Mouse (Mus musculus) embryo, embryonic 9.5 days (tissue): ENCODE data around the gene Tmprss12.
"Not testable (repeated sequence)": the region's sequence is repeated elsewhere in the genome, so short reads cannot be mapped to it uniquely, and the experiment has no call there.

Source experiments
- DNase-seq: peaks from one replicate; pipeline ENCODE4 v3.0.0-alpha.2; 2017; ENCODE audit errors: extremely low spot score

Tmprss12 gene

GRCm38 (mm10) chr15:100273791-100274308 lies 6.8 kb upstream of the Tmprss12 start:
- not testable (repeated sequence) for DNase-seq

DNA sequence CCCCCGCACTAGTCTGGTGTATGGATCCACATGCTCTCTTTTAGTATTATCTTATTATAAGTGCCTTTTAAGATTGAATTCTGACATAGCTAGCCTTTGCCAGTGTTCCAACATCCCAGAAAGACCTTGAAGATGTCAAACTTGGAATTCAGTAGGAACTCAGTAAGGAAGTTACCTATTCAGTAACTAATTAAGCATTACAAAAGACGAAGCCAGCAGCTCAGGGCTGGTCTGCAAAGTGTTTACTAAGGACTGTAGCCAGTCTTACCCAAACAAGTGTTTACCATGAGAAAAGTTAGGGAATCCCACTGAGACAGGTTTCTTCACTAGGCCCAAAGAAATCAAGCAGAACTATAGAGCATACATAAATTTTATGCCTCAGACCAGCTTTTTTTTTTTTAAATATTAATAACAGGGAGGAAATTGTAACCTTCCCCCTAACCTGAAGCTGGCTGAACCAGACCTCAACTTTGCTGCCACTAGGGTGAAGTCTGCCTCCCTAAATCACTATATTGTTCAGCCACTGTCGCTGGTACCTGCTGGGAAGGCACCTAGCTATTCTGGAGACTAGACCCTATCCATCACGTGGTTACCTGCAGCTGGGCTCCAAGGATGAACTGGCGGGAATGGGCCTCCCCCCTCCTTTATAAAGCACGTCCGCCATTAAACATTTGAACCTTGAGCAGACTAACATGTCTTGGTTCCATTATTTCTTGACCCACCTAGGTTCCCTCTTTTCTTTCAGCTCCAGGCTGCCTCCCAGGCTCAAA lies 5.7 kb upstream of the Tmprss12 start:
- no peak for DNase-seq

DNA sequence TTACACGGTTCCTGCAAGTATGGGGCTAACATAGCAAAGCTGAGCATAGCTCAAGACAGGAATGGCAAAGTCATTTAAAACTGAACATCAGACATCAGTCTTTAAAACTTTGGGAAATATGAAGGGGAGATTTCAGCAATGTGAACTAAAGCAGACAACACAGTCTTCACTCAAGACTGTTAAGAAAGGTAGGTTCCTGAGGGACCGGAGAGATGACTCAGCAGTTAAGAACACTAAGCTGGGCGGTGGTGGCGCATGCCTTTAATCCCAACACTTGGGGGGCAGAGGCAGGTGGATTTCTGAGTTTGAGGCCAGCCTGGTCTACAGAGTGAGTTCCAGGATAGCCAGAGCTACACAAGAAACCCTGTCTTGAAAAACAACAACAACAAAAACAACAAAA lies 4.2 kb upstream of the Tmprss12 start:
- no peak for DNase-seq

- DNase-seq = no peak
Observed at GRCm38 (mm10) chr15:100277586-100277985, 3.1 kb upstream of the Tmprss12 start.

DNA sequence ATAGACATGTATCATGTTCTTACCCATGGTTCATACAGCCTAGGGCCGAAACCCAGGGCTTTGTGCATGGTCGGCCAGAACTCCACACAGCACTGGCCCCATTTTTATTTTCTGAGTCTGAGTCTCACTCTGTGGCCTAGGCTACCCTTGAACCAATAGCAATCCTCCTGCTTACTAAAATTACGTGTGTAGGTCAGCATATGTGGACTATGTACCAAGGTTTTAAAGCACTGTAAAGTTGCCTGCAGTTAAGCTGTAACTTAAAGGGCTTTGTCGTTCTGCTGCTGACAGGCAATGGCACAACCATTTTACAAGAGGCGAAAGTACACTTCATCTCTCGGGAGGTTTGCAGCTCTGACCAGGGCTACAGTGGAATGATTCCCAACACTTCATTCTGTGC lies 8.3 kb downstream of the Tmprss12 start:
- no peak for DNase-seq

GRCm38 (mm10) chr15:100290858-100291257 lies 10.2 kb downstream of the Tmprss12 start:
- DNase-seq = no peak

DNA sequence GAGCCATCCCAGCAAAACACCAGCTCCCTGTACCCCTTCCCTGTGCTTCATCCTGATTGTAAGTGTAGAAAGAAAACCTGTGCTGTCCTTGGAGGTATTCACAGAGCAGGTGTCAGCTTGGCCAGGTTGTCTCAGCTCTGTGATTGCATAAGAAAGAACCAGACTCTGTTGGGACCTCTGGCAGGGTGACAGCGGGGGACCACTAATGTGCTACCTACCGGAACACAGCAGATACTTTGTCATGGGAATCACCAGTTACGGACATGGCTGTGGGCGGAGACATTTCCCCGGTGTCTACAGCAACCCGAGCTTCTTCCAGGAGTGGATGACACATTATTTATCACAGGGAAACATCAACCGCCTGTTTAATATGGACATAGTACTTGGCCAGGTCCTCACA lies 11.7 kb downstream of the Tmprss12 start:
- no peak for DNase-seq

- no peak for DNase-seq
Observed at GRCm38 (mm10) chr15:100297856-100298255, 17.2 kb downstream of the Tmprss12 start.

DNA sequence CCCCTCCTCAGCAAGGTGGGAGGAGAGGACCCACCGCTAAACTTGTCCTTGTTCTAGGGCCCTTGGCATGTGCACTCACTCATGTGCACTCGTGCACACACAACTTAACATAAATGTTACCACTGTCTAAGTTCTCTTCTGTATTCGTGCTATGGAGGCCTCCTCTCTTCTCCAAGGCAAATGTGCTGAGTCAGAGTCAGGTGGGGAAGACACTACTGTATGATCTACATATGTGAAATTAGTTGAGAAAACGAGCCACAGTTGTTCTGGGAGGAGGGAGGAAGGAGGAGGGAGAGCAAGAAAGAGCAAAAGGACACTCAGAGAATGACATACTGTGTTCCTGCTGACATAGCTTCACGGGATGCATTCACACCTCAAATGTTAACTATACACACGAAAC lies 19.9 kb downstream of the Tmprss12 start:
- no peak for DNase-seq

DNA sequence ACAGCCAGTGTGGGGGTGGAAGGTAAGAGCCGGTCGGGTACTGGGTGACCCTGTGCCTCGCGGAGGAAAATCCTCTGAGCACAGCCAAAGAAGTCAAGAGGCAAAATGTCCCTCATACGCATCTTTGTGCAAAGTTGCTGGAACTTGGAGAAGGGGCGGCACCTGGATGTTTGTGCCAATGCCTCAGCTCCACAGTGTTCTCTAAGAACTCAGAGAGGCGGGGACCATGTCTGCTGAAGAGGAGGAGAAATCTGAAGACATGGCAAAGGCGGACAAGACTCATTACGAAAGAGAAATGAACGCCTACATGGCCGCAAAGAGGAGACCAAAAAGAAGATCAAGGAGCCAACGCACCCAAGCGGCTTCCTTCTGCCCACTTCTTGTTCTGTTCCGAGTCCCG lies 20.9 kb downstream of the Tmprss12 start:
- no peak for DNase-seq

- DNase-seq = no peak
Observed at GRCm38 (mm10) chr15:100303428-100304018, 22.9 kb downstream of the Tmprss12 start.

DNA sequence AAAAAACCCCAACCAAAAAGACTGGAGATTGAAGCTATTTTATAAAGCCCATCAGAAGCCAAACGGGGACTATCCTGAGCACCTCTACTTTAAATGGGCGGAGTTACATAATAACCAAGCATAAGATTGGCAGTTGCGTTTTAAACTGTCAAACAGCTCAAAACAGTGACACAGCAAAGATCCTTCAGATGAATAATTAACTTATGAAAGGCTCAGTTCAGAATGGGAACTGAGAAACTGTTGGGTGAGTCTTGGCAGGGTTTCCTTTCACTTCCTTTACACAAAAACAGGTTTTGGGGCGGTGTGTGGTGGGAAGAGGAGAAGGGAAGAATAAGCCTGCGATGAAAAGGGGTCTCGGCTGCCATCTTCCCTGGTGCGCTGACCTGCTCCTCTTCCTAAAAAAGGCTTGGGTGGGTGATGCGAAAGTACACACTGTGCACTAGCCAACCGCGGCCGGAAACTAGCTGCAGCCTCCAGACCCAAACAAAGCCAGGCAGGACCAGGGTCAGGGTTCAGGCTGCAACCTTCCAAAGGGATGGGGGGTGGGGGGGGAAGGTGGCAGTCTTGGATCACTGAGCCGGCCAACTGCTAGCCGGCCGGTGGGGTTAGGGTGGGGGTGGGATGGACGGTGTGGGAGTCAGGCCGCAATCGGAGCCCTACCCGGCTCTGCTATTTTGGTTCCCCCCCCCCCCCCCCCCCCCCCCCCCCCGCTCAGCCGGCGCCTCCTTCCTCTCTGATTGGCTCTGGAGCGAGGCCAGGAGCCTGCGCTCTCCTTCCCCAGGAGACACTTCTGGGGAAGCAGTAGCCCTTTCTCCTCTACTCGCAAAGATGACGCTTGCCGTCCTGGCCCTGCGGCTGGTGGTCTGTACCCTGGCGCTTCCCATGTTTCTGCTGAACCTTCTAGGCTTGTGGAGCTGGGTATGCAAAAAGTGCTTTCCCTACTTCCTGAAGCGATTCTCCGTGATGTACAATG lies 23.7 kb downstream of the Tmprss12 start, which contains the start of gene Mettl7a1:
TSS of gene Mettl7a1 (plus strand) at position 122 of the 973 bp plus-strand sequence.
- DNase-seq = peak; percentile 83

GRCm38 (mm10) chr15:100306201-100306600 lies 25.6 kb downstream of the Tmprss12 start:
- DNase-seq = no peak

- DNase-seq = not testable (repeated sequence)
Observed at GRCm38 (mm10) chr15:100307438-100308096, 26.9 kb downstream of the Tmprss12 start.

DNA sequence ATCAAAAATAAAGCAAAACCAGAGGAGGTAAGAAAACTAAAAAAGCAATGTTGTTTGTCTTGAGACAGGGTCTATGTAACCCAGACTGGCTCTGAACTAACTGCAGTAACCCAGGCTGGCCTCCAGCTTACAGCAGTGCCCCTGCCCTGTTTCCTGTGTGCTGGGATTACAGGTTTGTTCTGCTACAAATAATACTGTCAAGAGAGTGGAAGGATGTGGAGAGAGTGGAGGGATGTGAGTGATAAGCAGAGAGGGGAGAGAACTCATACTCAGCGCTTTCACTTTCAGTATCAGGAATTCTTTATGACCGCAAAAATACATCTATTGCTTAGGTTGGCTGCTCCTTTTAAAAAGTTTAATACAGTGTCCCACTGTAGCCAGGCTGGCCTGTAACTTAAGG lies 31.7 kb downstream of the Tmprss12 start:
- DNase-seq = no peak

GRCm38 (mm10) chr15:100314448-100315145 lies 34.0 kb downstream of the Tmprss12 start:
- no peak for DNase-seq

GRCm38 (mm10) chr15:100318014-100318671 lies 37.5 kb downstream of the Tmprss12 start:
- DNase-seq = not testable (repeated sequence)

DNA sequence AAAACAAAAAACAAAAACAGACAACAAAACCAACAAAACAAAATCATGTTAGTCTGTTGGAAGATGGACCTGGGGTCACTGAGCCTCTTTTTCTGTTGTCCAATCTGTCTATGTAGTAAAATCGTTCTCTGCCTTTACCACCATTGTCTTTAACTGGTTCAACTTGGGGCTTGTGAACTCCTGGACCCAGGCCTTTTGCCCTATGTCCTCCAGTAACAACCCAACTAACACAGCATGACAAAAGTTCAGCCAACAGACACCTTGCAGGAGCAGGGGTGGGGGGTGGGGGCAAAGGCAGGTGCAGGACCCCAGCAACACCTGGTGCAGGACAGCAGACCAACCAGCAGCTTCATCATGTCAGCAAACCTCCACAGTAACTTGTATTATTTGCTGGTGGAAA lies 39.2 kb downstream of the Tmprss12 start:
- no peak for DNase-seq

GRCm38 (mm10) chr15:100320295-100320905 lies 39.8 kb downstream of the Tmprss12 start:
- DNase-seq = no peak

DNA sequence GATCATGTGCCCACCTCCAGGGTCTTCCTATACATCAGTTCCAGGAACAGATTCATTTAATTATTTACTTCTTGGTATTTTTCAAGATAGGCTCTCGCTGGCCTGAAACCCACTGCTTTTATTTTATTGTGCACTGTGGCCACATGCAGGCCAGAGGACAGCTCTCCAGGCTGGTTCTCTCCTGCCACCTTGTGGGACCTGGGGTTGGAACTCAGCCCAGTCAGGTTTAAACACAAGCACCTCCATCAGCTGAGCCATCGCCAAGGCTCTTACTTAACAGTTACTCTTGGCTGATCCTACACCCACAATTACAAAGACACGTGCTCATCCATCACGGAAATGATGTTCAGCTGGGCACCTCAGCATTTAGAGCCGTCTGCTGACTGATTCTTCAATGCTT lies 40.5 kb downstream of the Tmprss12 start:
- DNase-seq = peak; percentile 24
